Mouse (Mus musculus): ENCODE measurements around the gene Olfr410. TPM values are rescaled to one million over a fixed set of nuclear protein-coding genes. Genes with fewer than 3 reads are reported as not detected.

The Olfr410 gene
- not detected for total RNA-seq (2023)

DNA sequence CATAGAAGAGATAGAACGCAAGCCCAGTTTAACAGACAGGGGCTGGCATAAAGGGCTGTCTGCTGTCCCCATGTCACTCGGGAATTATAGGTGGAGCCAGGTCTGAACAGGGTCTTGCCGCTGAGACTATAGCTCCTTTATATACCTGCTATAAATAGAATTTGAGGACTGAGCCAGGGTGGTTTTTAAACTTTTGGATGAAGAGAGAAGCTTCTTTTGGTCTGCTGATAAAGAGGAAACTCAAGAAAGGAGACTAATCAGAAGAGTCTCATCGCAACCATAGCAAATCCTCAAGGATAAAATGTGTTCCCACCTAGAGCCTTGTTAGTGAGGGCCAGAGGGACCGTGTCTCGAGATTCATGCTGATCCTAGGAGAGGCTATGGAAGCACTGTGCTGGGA lies at the start of gene Olfr410:
Gene Olfr410, minus strand, starts transcription at position 101 of the 400 bp plus-strand sequence.

DNA sequence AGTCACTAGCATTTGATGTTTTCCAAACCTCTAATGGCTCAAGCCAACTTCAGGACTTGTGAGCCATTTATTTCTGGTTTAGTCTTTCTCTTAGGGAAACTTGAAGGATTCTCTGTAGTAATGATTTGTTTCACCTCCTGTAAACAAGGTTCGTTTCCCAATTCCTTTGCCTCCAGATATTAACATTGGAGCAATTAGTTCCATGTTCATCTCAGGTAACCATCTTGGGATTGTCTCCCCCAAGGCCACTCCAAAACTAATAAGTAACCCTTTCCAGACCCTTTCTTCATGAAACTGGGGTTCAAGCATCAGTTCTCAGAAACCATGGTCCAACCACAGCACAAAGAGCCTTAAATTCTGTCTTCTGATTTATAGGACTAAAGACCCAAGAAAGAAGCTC lies 23.9 kb upstream of the Olfr410 start, which contains the start of gene Olfr412:
Gene Olfr412, plus strand, starts transcription at position 301 of the 400 bp plus-strand sequence.

DNA sequence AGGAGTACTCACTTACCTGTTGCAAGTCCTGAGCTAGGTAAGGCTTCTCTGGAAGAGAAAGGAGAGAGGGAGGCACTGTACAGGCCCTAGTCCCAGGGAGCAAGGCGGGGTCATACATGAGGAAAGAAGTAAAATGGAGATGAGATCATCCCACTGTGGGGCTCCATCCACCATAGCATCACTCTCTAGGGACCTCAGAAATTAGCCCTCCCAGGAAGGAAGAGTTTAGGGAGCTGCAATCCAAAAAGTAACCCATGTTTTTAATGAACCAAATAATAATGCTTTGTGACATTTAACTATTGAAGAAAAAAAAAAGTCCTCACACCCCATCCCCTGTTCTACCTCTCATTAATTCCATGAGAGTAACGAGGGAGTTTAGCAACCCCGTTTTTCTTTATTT lies 14.7 kb upstream of the Olfr410 start, which contains the start of gene Olfr411:
Gene Olfr411, minus strand, starts transcription at position 101 of the 400 bp plus-strand sequence.

DNA sequence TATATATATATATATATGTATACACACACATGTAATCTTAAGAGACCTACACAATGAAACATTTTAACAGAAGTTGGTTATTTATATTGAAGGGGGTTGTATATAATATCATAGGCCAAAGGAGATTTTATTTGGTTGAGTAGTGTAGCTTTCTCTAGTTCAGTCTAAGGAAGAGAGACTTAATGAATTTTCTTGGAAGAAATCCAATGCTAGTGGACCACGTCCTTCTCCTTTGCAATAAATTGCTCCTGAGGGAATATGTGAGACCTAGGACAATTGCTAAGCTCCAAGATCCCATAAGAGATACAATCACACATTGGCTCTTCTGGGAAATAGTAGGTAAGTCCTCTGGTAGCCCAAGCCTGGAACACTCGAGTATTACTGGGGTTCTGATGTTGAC lies 54.4 kb downstream of the Olfr410 start, which contains the start of gene Olfr59:
Gene Olfr59, plus strand, starts transcription at position 301 of the 400 bp plus-strand sequence.

Other genes with a start within 250 kb of the Olfr410 start
- gene Olfr401, start 224.3 kb downstream of the Olfr410 start, total RNA-seq (2023) = not detected
- not detected for gene Olfr402, start 184.5 kb downstream of the Olfr410 start, total RNA-seq (2023)
- gene Olfr403, start 151.8 kb downstream of the Olfr410 start, total RNA-seq (2023) = not detected
- gene Olfr43, start 126.7 kb downstream of the Olfr410 start, total RNA-seq (2023) = not detected
- gene Olfr406, start 78.2 kb downstream of the Olfr410 start, total RNA-seq (2023) = not detected
- not detected for gene Olfr59, start 54.3 kb downstream of the Olfr410 start, total RNA-seq (2023)
- gene Olfr411, start 14.6 kb upstream of the Olfr410 start, total RNA-seq (2023) = not detected
- gene Olfr412, start 24.0 kb upstream of the Olfr410 start, total RNA-seq (2023) = not detected

All from neutrophil, adult 59 days (primary cell).